Mouse (Mus musculus) small intestine, adult 2 months (tissue): Measurements from ENCODE around the gene Morn4.

Experiments used
- CTCF ChIP-seq: fragments of 200-500 bp; IDR thresholded peaks from 2 replicates; pipeline ENCODE4 v1.5.1; 2012; ENCODE audit warnings: low read depth, mild to moderate bottlenecking, control low read depth, inconsistent platforms, low read length, moderate library complexity, mixed read lengths; ENCODE audit not compliant: insufficient replicate concordance, insufficient read length; ENCODE audit errors: extremely low read depth
- POLR2A ChIP-seq: fragments of 200-500 bp; IDR thresholded peaks from 2 replicates; pipeline ENCODE4 v1.6.1; 2012; ENCODE audit warnings: low read depth, mild to moderate bottlenecking, control low read depth, inconsistent platforms, low read length, moderate library complexity

DNA sequence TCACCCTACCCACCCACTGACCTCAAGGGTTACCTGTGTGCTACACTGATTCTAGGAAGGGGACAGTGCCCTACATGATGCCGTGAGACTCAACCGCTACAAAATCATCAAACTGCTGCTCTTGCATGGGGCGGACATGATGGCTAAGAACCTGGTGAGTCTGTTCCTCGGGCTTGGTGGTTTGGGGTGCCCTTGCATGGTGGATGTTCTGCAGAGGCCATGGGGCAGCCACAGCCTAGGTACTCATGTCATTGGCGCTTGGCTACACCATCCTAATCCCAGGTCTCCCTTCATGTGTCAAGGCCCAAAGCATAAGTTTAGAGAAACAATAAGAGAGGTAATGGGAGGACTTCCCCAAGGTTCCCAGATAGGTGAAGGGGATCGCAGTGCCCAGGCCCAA lies 42.2 kb downstream of the Morn4 start:
- TF ChIP-seq POLR2A = no peak
- no peak for TF ChIP-seq CTCF
